Mouse (Mus musculus) neural tube, embryonic 13.5 days (tissue): ENCODE results near the gene Hcn3. TPM values are rescaled to one million over a fixed set of nuclear protein-coding genes. Genes with fewer than 3 reads are reported as not detected.

Experiments used
- ATAC-seq: fragments of 200-750 bp; cut with Nextera tagmentation; 2 replicates; pipeline ENCODE4 v1.8.0; 2017; ENCODE audit warnings: low read depth, mild to moderate bottlenecking, moderate TSS enrichment, moderate library complexity
- H3K27ac ChIP-seq: fragments of 300-500 bp; sonication (generic); replicated peaks from 2 replicates; pipeline ENCODE4 v1.5.1; 2015; ENCODE audit warnings: moderate library complexity, mild to moderate bottlenecking, inconsistent platforms
- H3K27me3 ChIP-seq: fragments of 300-500 bp; sonication (generic); 2 replicates; pipeline ENCODE4 v1.6.1; 2015; ENCODE audit warnings: mild to moderate bottlenecking, inconsistent platforms
- H3K36me3 ChIP-seq: fragments of 300-500 bp; sonication (generic); 2 replicates; pipeline ENCODE4 v1.6.1; 2015; ENCODE audit warnings: mild to moderate bottlenecking, inconsistent platforms
- H3K4me1 ChIP-seq: fragments of 300-500 bp; sonication (generic); replicated peaks from 2 replicates; pipeline ENCODE4 v1.6.1; 2015; ENCODE audit warnings: inconsistent platforms
- H3K4me2 ChIP-seq: fragments of 300-500 bp; sonication (generic); 2 replicates; pipeline ENCODE4 v1.6.1; 2015; ENCODE audit warnings: inconsistent platforms, mild to moderate bottlenecking, moderate library complexity
- H3K4me3 ChIP-seq: fragments of 300-500 bp; sonication (generic); 2 replicates; pipeline ENCODE4 v1.5.1; 2015; ENCODE audit warnings: mild to moderate bottlenecking, inconsistent platforms
- H3K9ac ChIP-seq: fragments of 300-500 bp; sonication (generic); 2 replicates; pipeline ENCODE4 v1.6.1; 2015; ENCODE audit warnings: moderate library complexity, mild to moderate bottlenecking, inconsistent platforms
- H3K9me3 ChIP-seq: fragments of 300-500 bp; sonication (generic); 2 replicates; pipeline ENCODE4 v1.6.1; 2016; ENCODE audit warnings: inconsistent platforms
- WGBS: fragments of 180-500 bp; shearing (Covaris S2); methylation state at CpG from one replicate; pipeline ENCODE4 v1.1.7; 2015; 5-methylcytosine and 5-hydroxymethylcytosine counted together
- polyA plus RNA-seq: library from polyadenylated mRNA; unstranded; fragments of >200 nt; fragmentation: Nextera tagmentation; extraction: Ambion mirVana; gene quantifications from 2 replicates; pipeline ENCODE4 v1.2.1, GENCODE M21; 2015

Hcn3 gene
- polyA plus RNA-seq, 1 experiment from 2014 or later: 34.6 TPM

DNA sequence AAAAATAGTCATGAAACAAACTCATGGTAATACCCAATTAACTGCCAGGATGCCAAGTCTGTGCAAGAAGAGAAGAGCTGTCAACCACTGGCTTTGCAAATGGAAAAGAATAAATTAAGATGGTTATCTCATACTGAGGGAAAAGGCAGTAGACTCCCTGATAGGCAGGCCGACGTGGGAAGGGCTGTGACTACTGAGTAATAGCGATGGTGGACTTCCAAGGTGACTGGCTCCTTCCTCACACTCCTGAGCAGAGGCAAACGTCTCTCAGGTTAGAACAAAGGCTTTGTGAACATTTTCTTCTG lies 56.8 kb downstream of the Hcn3 start:
- 82% methylated on average over 4 of the region's 4 CpGs for WGBS
- H3K36me3 ChIP-seq: peaks cover 20% of the 10 kb centered on the region
- no peak overlapping the region for H3K27ac ChIP-seq
- H3K4me2 ChIP-seq: no peak overlapping the region
- peaks cover 31% of the 10 kb centered on the region for H3K4me1 ChIP-seq
- no peak for ATAC-seq
- H3K9ac ChIP-seq: no peak overlapping the region
- no peaks in the 10 kb centered on the region for H3K9me3 ChIP-seq
- no peaks in the 10 kb centered on the region for H3K27me3 ChIP-seq
- H3K4me3 ChIP-seq: no peak overlapping the region

DNA sequence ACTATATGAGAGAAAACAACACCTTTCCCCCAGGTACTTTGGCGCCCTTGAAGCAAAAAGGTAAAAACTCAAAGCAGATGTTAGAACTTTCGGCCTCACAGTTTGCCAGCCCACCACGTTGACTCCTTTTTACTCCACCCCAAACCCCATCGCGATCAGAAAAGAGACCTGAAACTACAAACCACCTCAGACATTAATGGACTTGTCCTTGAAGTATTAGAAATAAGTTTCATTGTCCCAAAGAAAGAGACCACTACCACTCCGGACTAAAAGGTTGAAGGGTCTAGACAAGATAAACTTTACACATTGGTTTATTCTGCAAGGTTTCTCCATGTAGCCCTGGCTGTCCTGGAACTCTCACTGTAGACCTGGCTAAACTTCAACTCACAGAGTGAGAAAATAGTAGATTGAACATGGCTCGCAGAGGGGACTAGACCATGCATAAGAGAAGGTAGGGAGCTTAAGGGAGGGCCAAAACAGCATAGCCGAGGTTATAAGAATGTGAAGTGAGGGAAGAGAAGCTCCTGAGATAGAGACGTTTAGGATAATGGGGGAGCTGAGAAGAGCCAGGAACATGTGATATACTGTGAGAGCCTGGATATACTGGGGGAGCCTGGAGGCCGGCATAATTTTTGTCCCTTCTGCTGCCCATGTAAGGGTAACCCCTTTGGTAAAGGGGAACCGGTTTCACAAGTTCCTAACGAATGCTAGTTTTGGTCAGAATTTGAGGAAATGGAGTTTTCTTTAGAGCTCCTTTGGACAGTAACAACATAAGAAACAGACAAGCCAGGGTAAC lies 57.3 kb downstream of the Hcn3 start:
- peak overlapping the region; percentile 85 for H3K27ac ChIP-seq
- peak overlapping the region; percentile 53 for H3K9ac ChIP-seq
- ATAC-seq: no peak
- H3K4me2 ChIP-seq: peak overlapping the region; percentile 91
- no peaks in the 10 kb centered on the region for H3K27me3 ChIP-seq
- H3K9me3 ChIP-seq: no peaks in the 10 kb centered on the region
- 68% methylated on average over 12 of the region's 12 CpGs for WGBS
- peaks cover 26% of the 10 kb centered on the region for H3K36me3 ChIP-seq
- peaks cover 31% of the 10 kb centered on the region for H3K4me1 ChIP-seq
- peak overlapping the region; percentile 69 for H3K4me3 ChIP-seq

DNA sequence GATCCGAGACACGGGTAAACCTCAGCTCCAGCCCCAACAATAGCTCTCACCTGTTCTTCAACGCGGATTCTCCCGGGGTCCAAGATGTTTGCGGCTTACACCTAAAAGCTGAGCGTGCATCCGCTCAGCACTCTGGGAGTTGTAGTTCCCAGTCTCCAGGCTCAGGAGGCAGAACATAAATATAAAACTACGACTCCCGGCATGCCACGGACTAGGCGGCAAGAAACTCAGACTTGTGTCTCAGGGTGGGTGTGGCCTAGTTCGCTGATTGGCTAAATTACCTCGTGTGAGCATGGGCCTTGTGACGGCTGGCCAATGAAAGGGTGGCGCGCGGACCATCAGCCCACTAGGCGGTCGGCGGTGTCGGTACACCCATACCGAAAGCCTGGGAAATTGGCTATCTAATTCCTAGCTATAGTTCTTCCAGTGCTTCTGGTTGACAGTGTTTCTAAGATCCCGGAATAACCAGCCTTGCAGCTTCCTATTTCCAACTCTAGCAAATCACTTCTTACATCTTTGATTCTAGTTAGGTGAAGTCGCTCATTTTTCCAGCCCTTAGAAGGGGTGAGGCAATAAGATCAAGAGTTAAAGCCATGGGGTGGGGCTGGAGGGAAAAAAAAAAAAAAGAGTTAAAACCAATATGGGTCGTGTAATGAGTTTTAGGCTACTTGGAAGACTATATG lies 58.0 kb downstream of the Hcn3 start, which contains the start of gene Fdps:
Fdps (minus strand) TSS at position 148 of the 683 bp plus-strand sequence.
- Histone ChIP-seq H3K9me3 (no peaks in the 10 kb centered on the region), H3K27ac (peak within 1 kb of the TSS; percentile 85), H3K4me3 (peak within 1 kb of the TSS; percentile 69), H3K4me1 (peaks cover 31% of the 10 kb centered on the region), H3K27me3 (no peaks in the 10 kb centered on the region), H3K4me2 (peak within 1 kb of the TSS; percentile 91), H3K36me3 (peaks cover 33% of the 10 kb centered on the region), H3K9ac (peak within 1 kb of the TSS; percentile 77)
- ATAC-seq: peak; percentile 99
- under 1% methylated on average over 26 of the region's 26 CpGs for WGBS

DNA sequence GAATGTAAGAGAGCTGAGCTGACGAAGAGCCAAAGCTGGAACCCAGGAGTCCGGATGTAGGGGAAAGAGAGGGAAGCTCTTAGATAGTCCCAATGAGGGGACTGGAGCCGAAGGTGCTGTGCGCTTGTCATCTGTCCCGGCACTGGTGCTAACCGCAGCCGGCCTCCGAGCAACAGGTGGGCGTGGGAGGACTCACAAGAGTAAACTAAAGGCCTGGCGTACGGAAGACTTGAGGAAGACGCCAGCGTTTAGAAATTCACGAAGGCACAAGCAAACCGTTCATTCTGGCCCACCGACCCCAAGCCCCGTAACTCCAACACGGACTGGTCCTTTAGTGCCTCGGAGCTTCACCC lies 58.6 kb downstream of the Hcn3 start:
- Histone ChIP-seq H3K27ac (peak overlapping the region; percentile 81), H3K9me3 (no peaks in the 10 kb centered on the region), H3K4me1 (peaks cover 31% of the 10 kb centered on the region), H3K4me2 (peak overlapping the region; percentile 91), H3K27me3 (no peaks in the 10 kb centered on the region), H3K36me3 (peaks cover 38% of the 10 kb centered on the region), H3K4me3 (peak overlapping the region; percentile 69), H3K9ac (peak overlapping the region; percentile 77)
- peak; percentile 51 for ATAC-seq
- 0% methylated on average over 19 of the region's 19 CpGs for WGBS

DNA sequence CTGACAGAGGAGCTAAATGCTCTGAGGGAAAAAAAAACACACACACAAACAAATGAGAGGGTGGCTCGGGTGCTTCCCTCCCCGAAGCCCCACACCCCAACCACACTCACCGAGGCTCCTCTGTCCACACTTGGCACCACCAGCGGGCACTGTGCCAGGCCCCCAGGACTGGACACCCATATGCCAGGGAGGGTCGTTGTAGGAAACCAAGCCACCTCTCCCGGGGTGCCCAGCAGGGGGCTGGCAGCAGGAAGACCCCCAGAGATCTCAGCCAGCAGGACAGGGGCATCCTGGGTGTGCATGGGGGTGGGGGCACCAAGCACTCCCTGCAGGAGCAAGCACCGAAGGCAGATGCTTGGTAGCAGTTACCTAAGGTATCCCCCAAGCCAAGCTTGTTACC lies 59.2 kb downstream of the Hcn3 start, which contains the start of gene Gm43738:
Gm43738 (minus strand) TSS at position 289 of the 400 bp plus-strand sequence.
- Histone ChIP-seq H3K9me3 (no peaks in the 10 kb centered on the region), H3K9ac (peak within 1 kb of the TSS; percentile 77), H3K27ac (peak within 1 kb of the TSS; percentile 81), H3K4me2 (peak within 1 kb of the TSS; percentile 91), H3K27me3 (no peaks in the 10 kb centered on the region), H3K36me3 (peaks cover 45% of the 10 kb centered on the region), H3K4me3 (peak within 1 kb of the TSS; percentile 69), H3K4me1 (peaks cover 31% of the 10 kb centered on the region)
- ATAC-seq: no peak
- WGBS: 42% methylated on average over 7 of the region's 7 CpGs

Other genes starting within 250 kb of the Hcn3 start
- 41.1 and 45.3 TPM in 2 replicates for gene Msto1, start 246.2 kb downstream of the Hcn3 start, polyA plus RNA-seq
- gene Ash1l, start 209.6 kb downstream of the Hcn3 start, polyA plus RNA-seq: 19.1 and 20.6 TPM in 2 replicates
- gene Dap3, start 209.0 kb downstream of the Hcn3 start, polyA plus RNA-seq: 145 and 152 TPM in 2 replicates
- gene Rusc1, start 66.9 kb downstream of the Hcn3 start, polyA plus RNA-seq: 83.4 and 91.9 TPM in 2 replicates
- gene Gm43738, start 59.1 kb downstream of the Hcn3 start, polyA plus RNA-seq: 0.15 TPM in 1 of 2 replicates, not detected in the other
- gene Fdps, start 58.2 kb downstream of the Hcn3 start, polyA plus RNA-seq: 329 and 357 TPM in 2 replicates
- gene Pklr, start 24.1 kb downstream of the Hcn3 start, polyA plus RNA-seq: 0.14 and 0.46 TPM in 2 replicates
- 27.5 and 30.6 TPM in 2 replicates for gene Clk2, start 4.6 kb upstream of the Hcn3 start, polyA plus RNA-seq
- gene Scamp3, start 17.3 kb upstream of the Hcn3 start, polyA plus RNA-seq: 129 and 135 TPM in 2 replicates
- 38.9 and 49.9 TPM in 2 replicates for gene Fam189b, start 22.9 kb upstream of the Hcn3 start, polyA plus RNA-seq
- gene Gba, start 42.7 kb upstream of the Hcn3 start, polyA plus RNA-seq: 48.3 and 50.0 TPM in 2 replicates
- 45.6 and 52.8 TPM in 2 replicates for gene Thbs3, start 55.0 kb upstream of the Hcn3 start, polyA plus RNA-seq
- 157 and 170 TPM in 2 replicates for gene Mtx1, start 66.9 kb upstream of the Hcn3 start, polyA plus RNA-seq
- 1.0 and 1.1 TPM in 2 replicates for gene Muc1, start 68.9 kb upstream of the Hcn3 start, polyA plus RNA-seq
- gene Krtcap2, start 85.8 kb upstream of the Hcn3 start, polyA plus RNA-seq: 248 and 258 TPM in 2 replicates
- 55.8 and 55.9 TPM in 2 replicates for gene Trim46, start 86.1 kb upstream of the Hcn3 start, polyA plus RNA-seq
- gene Dpm3, start 99.2 kb upstream of the Hcn3 start, polyA plus RNA-seq: 76.9 and 81.4 TPM in 2 replicates
- 44.0 and 45.5 TPM in 2 replicates for gene Slc50a1, start 110.4 kb upstream of the Hcn3 start, polyA plus RNA-seq
- 12.5 and 14.5 TPM in 2 replicates for gene Efna1, start 120.9 kb upstream of the Hcn3 start, polyA plus RNA-seq
- gene Efna3, start 162.8 kb upstream of the Hcn3 start, polyA plus RNA-seq: 87.4 and 90.1 TPM in 2 replicates
- gene Efna4, start 177.8 kb upstream of the Hcn3 start, polyA plus RNA-seq: 8.5 and 10.7 TPM in 2 replicates
- gene Adam15, start 189.8 kb upstream of the Hcn3 start, polyA plus RNA-seq: 48.8 and 54.0 TPM in 2 replicates
- gene Dcst2, start 201.8 kb upstream of the Hcn3 start, polyA plus RNA-seq: 0.17 TPM in 1 of 2 replicates, not detected in the other
- gene Dcst1, start 205.1 kb upstream of the Hcn3 start, polyA plus RNA-seq: 0.88 and 1.1 TPM in 2 replicates
- gene Zbtb7b, start 234.6 kb upstream of the Hcn3 start, polyA plus RNA-seq: 0.54 and 0.68 TPM in 2 replicates
- 0.84 and 2.6 TPM in 2 replicates for gene Lenep, start 242.6 kb upstream of the Hcn3 start, polyA plus RNA-seq